In the genomic region with DNA sequence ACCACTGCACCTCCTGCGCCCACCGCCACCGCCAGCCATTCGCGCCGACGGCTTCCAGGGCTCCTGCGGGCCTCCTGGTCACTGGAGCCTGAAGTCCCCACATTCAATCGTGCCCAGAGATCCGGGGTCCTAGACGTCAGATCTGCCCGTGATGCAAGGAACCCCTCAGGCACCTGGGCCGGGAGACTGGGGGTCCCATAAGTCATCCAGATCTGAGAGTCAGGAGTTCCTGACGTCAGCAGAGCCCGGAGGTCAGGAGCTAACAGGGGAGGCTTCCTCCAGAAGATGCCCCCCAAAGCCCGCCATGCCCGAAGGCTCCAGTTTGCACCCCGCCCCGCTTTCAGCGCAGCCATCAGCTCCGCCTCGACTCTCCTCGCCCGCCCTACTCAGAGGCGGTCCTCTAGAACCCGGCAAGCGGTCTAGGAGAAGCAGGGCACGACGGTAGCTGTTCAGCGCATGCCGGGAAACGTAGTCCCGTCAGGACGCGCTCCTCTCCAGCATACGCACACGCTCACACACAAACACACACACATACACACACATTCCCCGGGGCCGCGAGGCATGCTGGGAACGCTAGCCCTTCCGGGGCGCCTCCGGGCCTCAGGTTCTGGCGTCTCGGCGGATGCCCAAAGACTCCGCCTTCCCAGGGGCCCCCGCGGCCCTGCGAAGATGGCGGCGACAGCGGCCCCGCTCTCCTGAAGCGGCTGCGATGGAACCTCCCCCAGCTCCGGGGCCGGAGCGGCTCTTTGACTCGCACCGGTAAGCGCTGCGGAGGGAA, we compare ENCODE assay signal across 8 mouse cellular contexts. TPM values are rescaled to one million over a fixed set of nuclear protein-coding genes. Genes with fewer than 3 reads are reported as not detected.
DNase-seq lines count a peak whose midpoint lies in the region; ATAC-seq and TF ChIP-seq lines count a peak whose summit lies in the region.

TSS of gene Aup1 (plus strand) at position 448 of the 778 bp plus-strand sequence.

- H3K27ac ChIP-seq in bone marrow, adult 2 months (ENCODE audit: control insufficient read depth, insufficient read depth, low read depth, low read length, poor library complexity), result peak within 1 kb of the TSS; percentile 94
- peak within 1 kb of the TSS; percentile 90 for H3K27ac ChIP-seq in embryonic facial prominence, embryonic 15.5 days (replicated peaks)
- peak within 1 kb of the TSS; percentile 88 for H3K27ac ChIP-seq in limb, embryonic 14.5 days (replicated peaks; ENCODE audit: low read depth, low read length)
- peak within 1 kb of the TSS; percentile 89 for H3K27ac ChIP-seq in midbrain, postnatal 0 days (ENCODE audit: low read depth, low read length)

- WGBS in bone marrow, adult 2 months, result under 1% methylated on average over 64 of the region's 64 CpGs
- under 1% methylated on average over 64 of the region's 64 CpGs for WGBS in embryonic facial prominence, embryonic 15.5 days
- WGBS in limb, embryonic 14.5 days, result 0% methylated on average over 35 of the region's 64 CpGs
- WGBS in midbrain, postnatal 0 days, result 0% methylated on average over 59 of the region's 64 CpGs

- peak; percentile 65 for TF ChIP-seq POLR2A in bone marrow, adult 2 months (IDR thresholded peaks at IDR 0.05; ENCODE audit: borderline replicate concordance, control insufficient read depth, low read depth, low read length)
- TF ChIP-seq POLR2A in limb, embryonic 14.5 days (IDR thresholded peaks at IDR 0.05; ENCODE audit: borderline replicate concordance, extremely low read depth, insufficient read depth, insufficient read length), result peak; percentile 89; the same call in 1 of the 2 replicates

- ATAC-seq in embryonic facial prominence, embryonic 15.5 days (ENCODE audit: insufficient number of reproducible peaks, low FRiP score, low TSS enrichment, low read depth), result peak; percentile 96
- peak; percentile 95 for ATAC-seq in limb, embryonic 14.5 days (ENCODE audit: low FRiP score, low read depth)
- ATAC-seq in midbrain, postnatal 0 days (ENCODE audit: low FRiP score), result peak; percentile 96

- H3K4me3 ChIP-seq in bone marrow, adult 2 months (replicated peaks; ENCODE audit: control insufficient read depth, low read depth, low read length), result peak within 1 kb of the TSS; percentile 74
- peak within 1 kb of the TSS; percentile 97 for H3K4me3 ChIP-seq in embryonic facial prominence, embryonic 15.5 days (replicated peaks)
- H3K4me3 ChIP-seq in limb, embryonic 14.5 days (replicated peaks; ENCODE audit: low read length), result peak within 1 kb of the TSS; percentile 96
- H3K4me3 ChIP-seq in midbrain, postnatal 0 days (ENCODE audit: low read depth, low read length), result peak within 1 kb of the TSS; percentile 84

- TF ChIP-seq CTCF in bone marrow, adult 2 months (IDR thresholded peaks at IDR 0.05; ENCODE audit: control insufficient read depth, insufficient read depth, low read length), result no peak
- TF ChIP-seq CTCF in midbrain, postnatal 0 days (IDR thresholded peaks at IDR 0.05), result no peak

- no peaks in the 10 kb centered on the region for H3K27me3 ChIP-seq in embryonic facial prominence, embryonic 15.5 days
- no peaks in the 10 kb centered on the region for H3K27me3 ChIP-seq in limb, embryonic 14.5 days (ENCODE audit: control insufficient read depth, insufficient read depth, low read length)
- no peaks in the 10 kb centered on the region for H3K27me3 ChIP-seq in midbrain, postnatal 0 days (ENCODE audit: insufficient read depth, low read length)

- DNase-seq in 416B (ENCODE audit: low read depth), result peak; percentile 97
- peak; percentile 96 for DNase-seq in heart, adult 8-10 months (ENCODE audit: low spot score)
- peak; percentile 98 for DNase-seq in kidney, adult 9 months
- peak; percentile 97 for DNase-seq in limb, embryonic 14.5 days (ENCODE audit: low spot score)
- DNase-seq in midbrain, postnatal 0 days (ENCODE audit: low spot score), result peak; percentile 99
- peak; percentile 92 to 95 for DNase-seq in spleen, postnatal 14 days (ENCODE audit: low spot score in 2 of 2)

- peaks cover 3% of the 10 kb centered on the region; the same call in 1 of the 2 replicates for H3K4me1 ChIP-seq in bone marrow, adult 2 months (ENCODE audit: control insufficient read depth, insufficient read depth, low read length)
- H3K4me1 ChIP-seq in embryonic facial prominence, embryonic 15.5 days, result peaks cover 27% of the 10 kb centered on the region
- H3K4me1 ChIP-seq in limb, embryonic 14.5 days (ENCODE audit: control insufficient read depth, insufficient read depth, low read length), result peaks cover 20% of the 10 kb centered on the region
- peaks cover 10% of the 10 kb centered on the region for H3K4me1 ChIP-seq in midbrain, postnatal 0 days (ENCODE audit: insufficient read depth, low read length)

- no peaks in the 10 kb centered on the region for H3K9me3 ChIP-seq in embryonic facial prominence, embryonic 15.5 days (replicated peaks)
- H3K9me3 ChIP-seq in limb, embryonic 14.5 days (ENCODE audit: control insufficient read depth, low read length), result no peaks in the 10 kb centered on the region
- no peaks in the 10 kb centered on the region for H3K9me3 ChIP-seq in midbrain, postnatal 0 days (ENCODE audit: low read length)

- H3K4me2 ChIP-seq in embryonic facial prominence, embryonic 15.5 days (replicated peaks), result peak within 1 kb of the TSS; percentile 89
- peak within 1 kb of the TSS; percentile 88 for H3K4me2 ChIP-seq in limb, embryonic 14.5 days (replicated peaks; ENCODE audit: low read depth, low read length, severe bottlenecking)
- peak within 1 kb of the TSS; percentile 90 for H3K4me2 ChIP-seq in midbrain, postnatal 0 days (ENCODE audit: low read depth, low read length, poor library complexity, severe bottlenecking)

- peaks cover 33% of the 10 kb centered on the region for H3K36me3 ChIP-seq in embryonic facial prominence, embryonic 15.5 days
- peaks cover 34% of the 10 kb centered on the region for H3K36me3 ChIP-seq in limb, embryonic 14.5 days (ENCODE audit: control insufficient read depth, insufficient read depth, low read length)
- peaks cover 13% of the 10 kb centered on the region for H3K36me3 ChIP-seq in midbrain, postnatal 0 days (ENCODE audit: insufficient read depth, low read length)

- H3K9ac ChIP-seq in embryonic facial prominence, embryonic 15.5 days, result peak within 1 kb of the TSS; percentile 95
- peak within 1 kb of the TSS; percentile 89 for H3K9ac ChIP-seq in limb, embryonic 14.5 days (ENCODE audit: low read depth, low read length, severe bottlenecking)
- peak within 1 kb of the TSS; percentile 79 for H3K9ac ChIP-seq in midbrain, postnatal 0 days (replicated peaks; ENCODE audit: low read length, poor library complexity, severe bottlenecking)

RNA-seq across cellular contexts. Expression of gene Aup1, which starts in this region (rescaled TPM):
- 142 and 337 TPM in 2 replicates for polyA plus RNA-seq in bone marrow, adult 2 months (2011; ENCODE audit: insufficient read depth, insufficient read length, low replicate concordance, missing spikeins)
- 198 and 201 TPM in 2 replicates for polyA plus RNA-seq in embryonic facial prominence, embryonic 15.5 days (2015; fragmentation: Nextera tagmentation; extraction: Ambion mirVana)
- total RNA-seq in heart, adult 8-10 months (2022), result 10 to 100 TPM; 63.1 to 78.6 (median 72.3) TPM
- polyA plus RNA-seq in limb, embryonic 14.5 days (2012; rRNA removed), result 331 and 427 TPM in 2 replicates
- polyA plus RNA-seq in limb, embryonic 14.5 days (2014; fragmentation: Nextera tagmentation; extraction: Ambion mirVana), result 131 and 136 TPM in 2 replicates
- total RNA-seq in midbrain, postnatal 0 days (2014; rRNA removed), result 180 and 190 TPM in 2 replicates
- polyA plus RNA-seq in midbrain, postnatal 0 days (2015; fragmentation: Nextera tagmentation; extraction: Ambion mirVana), result 130 and 155 TPM in 2 replicates

Comparison
In these comparisons a context has a peak if more than half of its experiments do, and no peak if none do; other contexts are left out.
1. Peak in every context shown above with its lines: DNase-seq, ATAC-seq, H3K4me3 ChIP-seq and H3K27ac ChIP-seq.